Mouse (Mus musculus) ovary, postnatal 36 days (tissue): ENCODE measurements around the gene Gh.

Source experiments
- DNase-seq: peaks from one replicate; pipeline ENCODE4 v3.0.0; 2022; ENCODE audit warnings: low spot score, mixed read lengths

Gh gene

GRCm38 (mm10) chr11:106269060-106269431 lies 32.6 kb downstream of the Gh start:
- DNase-seq: no peak

GRCm38 (mm10) chr11:106268326-106269059 lies 33.2 kb downstream of the Gh start:
- DNase-seq: peak; percentile 75

- no peak for DNase-seq
Observed at GRCm38 (mm10) chr11:106267871-106268270, 33.8 kb downstream of the Gh start.

- peak; percentile 56 for DNase-seq
Observed at GRCm38 (mm10) chr11:106267311-106267852, 34.3 kb downstream of the Gh start.

- no peak for DNase-seq
Observed at GRCm38 (mm10) chr11:106266431-106266830, 35.2 kb downstream of the Gh start.

- no peak for DNase-seq
Observed at GRCm38 (mm10) chr11:106265570-106265969, 36.1 kb downstream of the Gh start.

- DNase-seq: no peak
Observed at GRCm38 (mm10) chr11:106264988-106265387, 36.7 kb downstream of the Gh start.

GRCm38 (mm10) chr11:106263963-106264362 lies 37.7 kb downstream of the Gh start:
- no peak for DNase-seq

- no peak for DNase-seq
Observed at GRCm38 (mm10) chr11:106260826-106261450, 40.7 kb downstream of the Gh start.

GRCm38 (mm10) chr11:106256775-106257174 lies 44.9 kb downstream of the Gh start:
- DNase-seq: no peak

GRCm38 (mm10) chr11:106255685-106256451 lies 45.8 kb downstream of the Gh start, which contains the start of the genes Ftsj3 and Psmc5:
Gene Ftsj3 (minus strand): TSS chr11:106256079.
Gene Psmc5 (plus strand): TSS chr11:106256154.
- peak; percentile 98 for DNase-seq

GRCm38 (mm10) chr11:106255174-106255573 lies 46.5 kb downstream of the Gh start:
- DNase-seq: no peak

- no peak for DNase-seq
Observed at GRCm38 (mm10) chr11:106254767-106255166, 46.9 kb downstream of the Gh start.
